Mouse (Mus musculus): ENCODE results near the gene Tomm40. TPM values are rescaled to one million over a fixed set of nuclear protein-coding genes. Genes with fewer than 3 reads are reported as not detected.

Gene Tomm40
- polyA plus RNA-seq, 1 experiment from 2014 or later = 142 TPM

DNA sequence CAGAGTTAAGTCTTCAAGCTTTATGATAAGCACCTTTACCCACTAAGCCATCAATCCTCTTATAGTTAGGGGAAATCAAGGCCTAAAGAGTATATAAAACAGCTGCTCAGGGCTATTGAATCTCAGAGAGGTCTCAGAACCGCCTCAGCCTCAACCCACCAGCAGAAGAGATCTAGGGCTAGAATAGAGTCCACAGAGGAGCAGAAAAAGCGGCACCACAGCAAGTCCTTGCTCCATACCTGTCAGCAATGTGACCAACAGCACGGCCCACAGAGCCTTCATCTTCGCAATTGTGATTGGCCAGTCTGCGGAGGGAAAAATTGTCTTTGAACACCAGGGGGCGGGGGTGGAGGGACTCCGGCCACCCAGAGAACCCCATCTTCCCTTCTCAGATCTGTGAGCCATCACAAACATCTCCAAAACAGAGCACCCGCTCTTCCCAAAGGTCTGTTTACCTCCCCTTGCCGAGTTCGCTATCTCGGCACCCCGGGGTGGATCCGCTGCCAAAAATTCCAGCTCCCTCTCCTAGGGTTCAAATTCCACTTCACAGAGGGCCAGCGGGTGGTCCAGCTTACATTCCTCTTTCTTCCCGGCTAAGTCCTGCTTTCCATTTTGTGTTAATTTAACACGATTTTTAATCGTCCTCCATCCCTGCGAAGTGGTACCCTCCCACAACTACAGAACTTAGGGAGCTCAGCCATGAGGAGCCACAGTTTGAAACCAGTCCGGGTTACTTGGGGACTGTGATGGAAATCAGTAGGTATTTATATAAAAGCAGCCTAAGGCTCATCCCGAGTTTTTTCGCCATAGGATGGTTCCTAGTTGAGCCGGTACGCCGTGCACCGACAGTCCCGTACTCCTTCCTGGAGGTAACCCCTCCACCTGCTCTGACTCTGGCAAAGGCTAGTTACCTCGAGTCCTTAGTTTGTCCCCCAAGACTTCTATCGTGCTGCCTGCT lies 17.0 kb downstream of the Tomm40 start:
- ChIA-PET POLR2A (interaction anchor here (0.5 kb wide), 1 partner anchor 7 kb away, joined by 3 read pairs; no protein-coding TSS in a partner anchor), CTCF (interaction anchor here (1.0 to 10.2 kb wide), 4 partner anchors 15 to 35 kb away, joined by 3 to 120 read pairs (median 3); partner anchors contain the start of gene Clptm1)
- in situ Hi-C loops (cut with MboI; ENCODE audit: low pct_unique_long_range_greater_than_20kb) = no loop called here
- ATAC-seq (no peak), DNase-seq (ENCODE audit: low read depth, low spot score) (no peak)
- no peaks in the 10 kb centered on the region for H3K27me3 ChIP-seq
- TF ChIP-seq CTCF (IDR thresholded peaks at IDR 0.05) = no peak

DNA sequence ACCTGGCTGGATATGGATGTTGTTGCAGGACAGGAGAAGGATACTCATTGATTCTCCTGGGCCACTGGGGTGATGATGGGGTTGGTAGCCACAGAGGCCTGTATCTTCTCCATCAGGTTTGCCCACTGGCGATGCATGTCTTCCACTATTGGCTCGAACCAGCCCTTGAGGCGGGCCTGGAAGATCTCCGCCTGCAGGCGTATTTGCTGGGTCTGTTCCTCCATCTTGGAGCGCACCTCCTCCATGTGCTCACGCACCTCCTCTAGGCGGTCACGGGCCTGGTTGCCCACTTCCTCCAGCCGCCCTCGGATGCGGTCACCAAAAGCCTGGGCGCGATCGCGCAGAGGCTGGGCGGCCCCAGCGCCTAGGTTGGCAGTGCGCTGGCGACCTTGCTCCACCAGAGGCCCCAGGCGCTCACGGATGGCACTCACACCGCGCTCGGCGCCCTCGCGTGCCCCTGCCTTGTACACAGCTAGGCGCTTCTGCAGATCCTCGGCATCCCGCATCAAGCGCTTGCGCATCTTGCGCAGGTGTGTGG lies 18.8 kb downstream of the Tomm40 start:
- POLR2A ChIA-PET = no interaction called here
- H3K27me3 ChIP-seq = no peaks in the 10 kb centered on the region
- no peak for TF ChIP-seq CTCF (IDR thresholded peaks at IDR 0.05)
- DNase-seq (ENCODE audit: low read depth, low spot score) (no peak), ATAC-seq (no peak)
- CTCF ChIA-PET = interaction anchor here (10.2 kb wide), 1 partner anchor 29 kb away, joined by 120 read pairs; the partner anchor contains the start of gene Clptm1
- in situ Hi-C loops (cut with MboI; ENCODE audit: low pct_unique_long_range_greater_than_20kb) = no loop called here

DNA sequence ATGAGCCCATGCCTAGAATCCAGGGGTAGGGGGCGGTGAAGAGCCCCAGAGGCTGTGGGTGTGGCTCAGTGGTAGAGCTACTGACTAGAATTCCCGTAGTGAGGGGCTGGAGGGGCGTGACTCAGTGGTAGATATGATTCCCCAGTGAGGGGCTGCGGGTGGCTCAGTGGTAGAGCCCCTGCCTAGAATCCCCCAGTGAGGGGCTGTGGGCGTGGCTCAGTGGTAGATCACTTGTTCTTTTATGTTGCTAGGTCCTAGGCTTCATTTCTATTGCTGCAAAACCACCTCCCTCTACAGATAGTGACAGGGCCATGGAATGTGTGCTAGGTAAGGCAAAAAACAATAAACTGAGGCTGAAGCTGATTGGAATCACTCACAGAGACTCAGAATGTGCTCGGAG lies 19.4 kb downstream of the Tomm40 start:
- no peak for ATAC-seq
- CTCF ChIA-PET = interaction anchor here (3.8 to 10.2 kb wide), 2 partner anchors 27 to 28 kb away, joined by 22 to 120 read pairs; partner anchors contain the start of gene Clptm1
- no peaks in the 10 kb centered on the region for H3K27me3 ChIP-seq
- in situ Hi-C loops (cut with MboI; ENCODE audit: low pct_unique_long_range_greater_than_20kb) = no loop called here
- no peak for DNase-seq (ENCODE audit: low read depth, low spot score)
- no peak for TF ChIP-seq CTCF (IDR thresholded peaks at IDR 0.05)
- POLR2A ChIA-PET = interaction anchor here (1.3 kb wide), 1 partner anchor 19 kb away, joined by 4 read pairs; the partner anchor contains the start of gene Tomm40

DNA sequence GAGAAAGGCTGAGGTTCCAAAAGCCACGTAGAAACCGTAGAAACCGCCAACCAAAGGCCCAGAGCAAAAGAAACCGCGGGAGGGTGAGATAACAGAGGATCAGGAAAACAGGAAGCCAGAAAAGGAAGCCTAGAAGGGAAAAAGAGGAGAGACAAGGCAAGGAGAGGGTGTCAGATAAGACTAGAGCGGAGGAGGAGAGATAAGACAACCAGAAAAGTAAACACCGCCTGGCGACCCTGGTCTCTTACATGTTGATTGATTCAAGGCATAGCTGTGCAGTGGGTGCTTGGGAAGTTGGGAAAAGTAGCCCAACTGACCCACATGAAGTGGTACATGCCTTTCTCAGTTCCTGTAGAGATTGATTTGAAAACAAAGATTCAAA lies 20.0 kb downstream of the Tomm40 start:
- ATAC-seq (no peak), DNase-seq (ENCODE audit: low read depth, low spot score) (no peak)
- in situ Hi-C loops (cut with MboI; ENCODE audit: low pct_unique_long_range_greater_than_20kb) = no loop called here
- ChIA-PET POLR2A (interaction anchor here (1.3 kb wide), 1 partner anchor 20 kb away, joined by 4 read pairs; the partner anchor contains the start of gene Tomm40), CTCF (interaction anchor here (3.8 kb wide), 1 partner anchor 26 kb away, joined by 22 read pairs; no protein-coding TSS in a partner anchor)
- no peak for TF ChIP-seq CTCF (IDR thresholded peaks at IDR 0.05)
- no peaks in the 10 kb centered on the region for H3K27me3 ChIP-seq

DNA sequence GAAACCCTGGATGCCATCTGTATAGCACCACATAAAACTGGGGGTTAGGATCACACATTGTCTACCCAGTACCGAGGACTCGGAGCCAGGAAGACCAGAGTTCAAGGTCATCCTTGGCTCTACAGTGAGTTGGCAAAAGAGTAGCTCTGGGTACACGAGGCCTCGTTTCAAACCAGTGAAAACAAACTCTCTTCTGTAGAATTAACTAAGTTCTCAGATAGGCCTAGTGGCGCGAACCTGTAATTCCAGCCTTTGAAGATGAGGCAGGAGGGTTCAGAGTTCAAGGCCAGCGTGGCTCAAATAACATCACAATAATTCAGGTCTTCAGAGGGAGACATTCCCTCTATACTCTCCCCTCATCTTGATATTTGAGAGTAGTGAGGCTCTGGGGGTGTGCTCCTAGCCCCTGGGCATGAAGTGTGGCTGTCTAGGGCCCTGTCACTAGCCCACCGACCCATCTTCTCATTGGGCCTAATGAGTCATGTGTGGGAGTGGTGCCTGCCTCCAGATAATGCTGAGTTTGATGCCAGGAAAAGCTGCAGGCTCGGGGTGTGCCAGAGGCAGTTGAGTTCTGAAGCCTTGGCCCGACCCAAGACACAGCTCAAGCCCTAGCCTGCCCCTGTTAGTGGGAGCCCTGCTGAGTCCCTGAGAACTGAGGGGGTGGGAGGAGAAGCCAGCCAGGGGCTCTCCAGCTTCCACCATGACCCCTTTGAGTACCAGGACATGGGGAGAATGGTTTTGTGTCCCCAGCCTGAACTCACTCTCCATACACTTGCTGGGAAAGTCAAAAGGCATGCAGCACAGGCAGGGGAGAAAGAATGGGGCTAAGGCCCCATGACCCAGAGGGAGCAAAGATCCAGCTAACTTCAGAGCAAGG lies 20.7 kb downstream of the Tomm40 start:
- POLR2A ChIA-PET = interaction anchor here (1.0 to 1.3 kb wide), 2 partner anchors 20 to 25 kb away, joined by 3 to 4 read pairs; partner anchors contain the start of gene Tomm40
- no peak for DNase-seq (ENCODE audit: low read depth, low spot score)
- CTCF ChIA-PET = interaction anchor here (3.8 kb wide), 1 partner anchor 25 kb away, joined by 22 read pairs; no protein-coding TSS in a partner anchor

DNA sequence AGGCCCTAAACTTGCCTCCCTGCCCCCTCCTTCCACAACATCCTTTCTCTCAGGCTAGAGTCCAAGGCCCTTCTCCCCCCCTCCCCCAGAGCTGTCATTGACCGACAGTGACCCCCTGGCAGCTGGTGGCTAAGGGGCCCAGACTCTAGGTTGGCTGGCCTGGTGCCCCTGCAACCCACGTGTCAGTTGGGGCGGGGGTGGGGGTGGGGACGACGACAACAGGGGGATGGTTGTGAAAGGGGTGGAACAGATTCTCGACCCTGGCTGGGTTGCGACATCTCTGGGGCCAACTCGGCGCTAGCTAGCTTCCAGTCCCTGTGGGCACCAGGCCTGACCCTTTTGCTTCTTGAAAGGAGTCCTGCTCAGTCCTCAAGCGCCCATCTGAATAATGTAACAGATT lies 21.8 kb downstream of the Tomm40 start:
- no peaks in the 10 kb centered on the region for H3K27me3 ChIP-seq
- ChIA-PET POLR2A (no interaction called here), CTCF (interaction anchor here (1.0 to 3.8 kb wide), 3 partner anchors 10 to 27 kb away, joined by 4 to 22 read pairs (median 4); no protein-coding TSS in a partner anchor)
- ATAC-seq (peak; percentile 66), DNase-seq (ENCODE audit: low read depth, low spot score) (no peak)
- in situ Hi-C loops (cut with MboI; ENCODE audit: low pct_unique_long_range_greater_than_20kb) = no loop called here
- TF ChIP-seq CTCF (IDR thresholded peaks at IDR 0.05) = no peak

More for the DNA sequence above, 20.7 kb downstream of the Tomm40 start:
- ATAC-seq = no peak
- no peaks in the 10 kb centered on the region for H3K27me3 ChIP-seq
- no peak for TF ChIP-seq CTCF (IDR thresholded peaks at IDR 0.05)
- in situ Hi-C loops (cut with MboI; ENCODE audit: low pct_unique_long_range_greater_than_20kb) = no loop called here

DNA sequence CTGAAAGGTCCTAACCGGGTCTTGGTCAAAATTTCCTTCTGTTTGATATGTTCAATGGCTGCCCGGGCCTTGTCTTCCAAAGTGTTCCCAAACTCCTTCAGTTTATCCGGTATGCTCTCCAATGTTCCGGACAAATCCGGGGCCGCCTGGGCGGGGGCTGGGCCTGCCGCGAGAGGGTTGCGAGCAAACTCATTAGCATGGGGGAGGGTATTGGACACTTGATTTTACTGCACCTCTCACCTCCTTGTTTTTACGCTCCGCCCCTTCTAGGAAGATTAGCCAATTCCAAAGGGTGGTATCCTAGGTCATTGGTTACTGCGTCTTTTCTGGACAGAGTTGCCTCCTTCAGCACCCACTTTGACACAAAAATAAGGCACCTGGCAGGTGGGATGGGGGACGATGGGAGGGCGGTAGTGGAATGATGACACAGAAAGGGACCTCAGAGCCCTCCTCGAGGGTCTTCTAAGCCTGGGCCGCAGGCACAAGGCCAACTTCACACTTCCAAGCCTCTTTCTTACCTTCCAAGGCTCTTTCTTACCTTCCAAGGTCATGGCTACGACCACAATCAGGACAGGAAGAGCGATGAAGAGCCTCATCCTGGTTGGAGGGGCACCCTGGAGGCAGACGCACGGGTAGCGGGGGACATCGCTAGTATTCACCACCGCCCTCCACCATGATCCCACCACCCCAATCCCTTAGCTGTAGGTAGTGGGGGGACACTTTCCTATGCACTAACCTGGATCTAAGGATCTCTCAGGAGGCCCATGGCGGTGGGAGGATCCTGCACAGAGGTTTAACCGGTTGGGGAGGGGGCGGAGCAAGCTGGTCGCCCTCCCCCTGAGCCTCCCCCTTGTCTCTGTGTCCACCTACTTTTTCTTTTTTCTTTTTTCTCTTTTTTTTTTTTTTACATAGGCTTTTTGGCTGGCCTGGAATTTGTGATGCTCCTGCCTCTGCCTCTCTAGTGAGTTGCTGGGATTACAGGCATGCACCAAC lies 23.1 kb downstream of the Tomm40 start, which contains the start of gene Apoc1:
Gene Apoc1, minus strand, starts transcription at position 788 of the 993 bp plus-strand sequence.
- DNase-seq (ENCODE audit: low read depth, low spot score) (no peak), ATAC-seq (no peak)
- in situ Hi-C loops (cut with MboI; ENCODE audit: low pct_unique_long_range_greater_than_20kb) = no loop called here
- no peak for TF ChIP-seq CTCF (IDR thresholded peaks at IDR 0.05)
- POLR2A ChIA-PET = no interaction called here
- CTCF ChIA-PET = interaction anchor here (1.0 to 3.8 kb wide), 3 partner anchors 9 to 26 kb away, joined by 4 to 22 read pairs (median 4); no protein-coding TSS in a partner anchor
- no peaks in the 10 kb centered on the region for H3K27me3 ChIP-seq

DNA sequence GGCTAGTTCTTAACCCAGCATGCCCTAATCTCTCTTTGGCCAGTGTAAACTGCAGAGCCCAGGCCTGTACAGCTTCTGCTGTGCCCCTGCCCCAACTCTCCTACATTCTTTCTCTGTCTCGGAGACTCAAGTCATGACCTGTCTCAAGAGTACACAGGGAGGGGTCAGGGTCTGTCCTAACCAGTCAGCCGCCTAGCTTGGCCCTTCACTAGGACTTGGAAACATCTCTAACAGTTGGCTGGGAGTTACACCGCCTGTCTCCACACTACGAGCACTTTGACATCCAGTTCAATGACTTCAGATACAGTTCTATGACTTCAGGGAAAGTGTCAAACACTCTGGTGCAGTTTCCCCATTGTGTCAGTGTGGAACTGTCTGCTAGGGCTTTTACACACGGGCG lies 23.8 kb downstream of the Tomm40 start:
- in situ Hi-C loops (cut with MboI; ENCODE audit: low pct_unique_long_range_greater_than_20kb) = no loop called here
- DNase-seq (ENCODE audit: low read depth, low spot score) = no peak
- CTCF ChIA-PET = interaction anchor here (1.9 kb wide), 1 partner anchor 22 kb away, joined by 7 read pairs; no protein-coding TSS in a partner anchor

DNA sequence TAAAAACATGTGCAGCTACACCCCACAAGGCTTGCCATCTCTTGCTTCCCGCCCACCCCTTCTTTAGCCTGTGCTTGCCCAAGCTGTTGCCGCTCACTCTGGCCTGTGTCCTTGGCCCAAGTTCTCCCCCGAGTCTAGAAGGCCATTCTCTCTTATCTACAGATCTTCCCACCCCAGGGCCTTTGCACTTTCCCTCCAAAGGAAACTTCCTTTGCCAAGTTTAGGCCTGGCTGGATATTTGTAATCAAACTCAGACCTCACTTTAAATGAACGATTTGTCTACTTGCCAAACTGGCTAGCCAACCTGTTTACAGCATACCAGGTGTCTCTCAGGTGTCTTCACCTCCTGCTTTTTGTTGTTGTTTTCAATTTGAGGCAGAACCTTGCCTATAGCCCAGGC lies 24.4 kb downstream of the Tomm40 start:
- no peak for TF ChIP-seq CTCF (IDR thresholded peaks at IDR 0.05)
- ChIA-PET POLR2A (interaction anchor here (0.7 kb wide), 2 partner anchors 8 to 221 kb away, joined by 3 to 4 read pairs; partner anchors contain the start of gene Apoe), CTCF (interaction anchor here (1.9 kb wide), 1 partner anchor 22 kb away, joined by 7 read pairs; no protein-coding TSS in a partner anchor)
- ATAC-seq (no peak), DNase-seq (ENCODE audit: low read depth, low spot score) (no peak)
- in situ Hi-C loops (cut with MboI; ENCODE audit: low pct_unique_long_range_greater_than_20kb) = no loop called here
- H3K27me3 ChIP-seq = no peaks in the 10 kb centered on the region

More for the DNA sequence above, 23.8 kb downstream of the Tomm40 start:
- POLR2A ChIA-PET = no interaction called here
- no peaks in the 10 kb centered on the region for H3K27me3 ChIP-seq
- TF ChIP-seq CTCF (IDR thresholded peaks at IDR 0.05) = no peak
- ATAC-seq = no peak

Measured in Patski (cell line).